In the genomic region with DNA sequence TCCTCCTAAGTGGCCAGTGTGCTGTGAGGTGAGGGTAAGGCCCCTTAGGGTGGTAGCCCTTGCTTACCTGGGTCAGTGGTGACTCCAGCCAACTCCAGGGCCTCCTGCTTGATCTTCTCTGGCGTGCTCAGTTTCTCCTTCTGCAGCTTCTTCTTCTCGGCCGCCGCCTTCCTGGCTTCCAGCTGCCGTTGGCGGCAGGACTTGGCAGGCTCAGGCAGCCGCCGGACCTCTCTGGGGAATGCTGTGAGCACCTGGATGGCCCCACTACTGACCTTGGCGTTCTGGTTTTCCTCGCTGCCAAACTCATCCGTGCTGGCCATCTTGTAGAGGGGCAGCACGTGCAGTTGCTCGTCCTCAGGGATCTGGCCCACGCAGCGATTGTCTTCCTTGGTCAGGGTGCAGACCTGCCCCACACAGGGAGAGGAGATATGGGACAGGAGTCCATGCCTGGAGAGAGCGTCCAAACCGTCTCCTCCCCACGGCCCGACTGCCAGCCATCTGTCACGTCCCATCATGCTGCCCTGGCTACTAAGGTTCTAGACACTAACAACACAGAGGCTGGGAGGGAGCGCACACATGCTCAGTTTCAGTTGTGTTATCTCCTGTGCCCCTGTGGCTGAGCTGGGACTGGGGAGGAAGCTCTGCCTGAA, we compare ENCODE assay signal across 22 mouse cellular contexts. TPM values are rescaled to one million over a fixed set of nuclear protein-coding genes. Genes with fewer than 3 reads are reported as not detected.
A peak's percentile ranks its signal among the peaks of the same experiment; 100 is the strongest.
DNase-seq lines count a peak whose midpoint lies in the region; TF ChIP-seq lines count a peak whose summit lies in the region.
"Had no signal": no experiment of that assay in that cellular context is flagged by ENCODE, and none has a peak within 500 bp of the region (broad histone marks: within the 10 kb centered on the region; RNA-seq: fewer than 3 reads in every experiment).

No protein-coding gene starts in this region.

- peak overlapping the region; percentile 18; the same call in 1 of the 2 replicates for H3K27ac ChIP-seq in layer of hippocampus, adult 2 months
- H3K27ac ChIP-seq: embryonic facial prominence, embryonic 10.5 days; forebrain, embryonic 15.5 days; heart, embryonic 13.5 days; hindbrain, postnatal 0 days; kidney, embryonic 15.5 days; liver, embryonic 15.5 days; lung, embryonic 15.5 days; midbrain, embryonic 15.5 days; neural tube, embryonic 13.5 days had no signal

- H3K4me3 ChIP-seq in layer of hippocampus, adult 2 months = no peak overlapping the region
- H3K4me3 ChIP-seq: embryonic facial prominence, embryonic 10.5 days; forebrain, embryonic 15.5 days; heart, embryonic 13.5 days; kidney, embryonic 15.5 days; liver, embryonic 15.5 days; lung, embryonic 15.5 days; midbrain, embryonic 15.5 days; neural tube, embryonic 13.5 days had no signal

- no peak for TF ChIP-seq CTCF in layer of hippocampus, adult 2 months (conservative IDR thresholded peaks at IDR 0.05)

- DNase-seq in adrenal gland, postnatal 10 days = peak; percentile 43
- no peak for DNase-seq in adrenal gland, adult 2 months
- DNase-seq in layer of hippocampus, adult 2 months (ENCODE audit: low spot score in 2 of 2) = no peak
- DNase-seq in layer of hippocampus, adult 8-10 months (ENCODE audit: low spot score in 2 of 2) = no peak
- DNase-seq in cerebellum, postnatal 14 days = peak; percentile 49 to 68
- DNase-seq in kidney, postnatal 4 days = no peak
- no peak for DNase-seq in retina, postnatal 1 day
- DNase-seq: adrenal gland, postnatal 25 days; heart, postnatal 14 days; left cerebral cortex, postnatal 4 days; liver; lung, postnatal 4 days; thymus, postnatal 25 days had no signal

RNA-seq across cellular contexts. Expression of a gene that starts 21.5 kb away (rescaled TPM):
- total RNA-seq in adrenal gland, postnatal 10 days (2021) = 100 to 1,000 TPM; 243 to 293 TPM
- total RNA-seq in adrenal gland, adult 2 months (2021) = 100 to 1,000 TPM; 204 to 358 TPM
- 303 and 351 TPM in 2 replicates for polyA plus RNA-seq in adrenal gland, adult 2 months (2012; rRNA removed)
- 10 to 100 TPM; 46.0 to 49.4 TPM for total RNA-seq in layer of hippocampus, adult 2 months (2021)
- total RNA-seq in layer of hippocampus, adult 8-10 months (2022) = 10 to 100 TPM; 33.5 to 55.4 (median 42.2) TPM

RNA-seq across cellular contexts. Expression of a gene that starts 44.6 kb away (rescaled TPM):
- total RNA-seq in adrenal gland, postnatal 10 days (2021) = 10 to 100 TPM; 66.1 to 71.9 TPM
- total RNA-seq in adrenal gland, adult 2 months (2021) = 10 to 100 TPM; 62.1 to 77.7 TPM
- polyA plus RNA-seq in adrenal gland, adult 2 months (2012; rRNA removed) = 44.4 and 52.1 TPM in 2 replicates
- total RNA-seq in layer of hippocampus, adult 2 months (2021) = 10 to 100 TPM; 16.2 to 22.2 TPM
- 10 to 100 TPM; 20.5 to 31.0 (median 26.1) TPM for total RNA-seq in layer of hippocampus, adult 8-10 months (2022)

RNA-seq across cellular contexts. Expression of a gene that starts 44.7 kb away (rescaled TPM):
- total RNA-seq in adrenal gland, postnatal 10 days (2021) = 10 to 100 TPM; 16.6 to 24.3 TPM
- total RNA-seq in adrenal gland, adult 2 months (2021) = 10 to 100 TPM; 17.8 to 30.8 TPM
- polyA plus RNA-seq in adrenal gland, adult 2 months (2012; rRNA removed) = 2.5 and 3.8 TPM in 2 replicates
- total RNA-seq in layer of hippocampus, adult 2 months (2021) = 1 to 10 TPM; 5.8 to 7.1 TPM
- 10 to 100 TPM in 1 of 4 experiments, 1 to 10 TPM in 3; 5.7 to 10.6 (median 9.5) TPM for total RNA-seq in layer of hippocampus, adult 8-10 months (2022)

Comparison
In these comparisons a context has a peak if more than half of its experiments do, and no peak if none do; other contexts are left out.
1. DNase-seq: peak in adrenal gland, postnatal 10 days (single experiment) and cerebellum, postnatal 14 days (2 of 2); none in adrenal gland, adult 2 months (single experiment), layer of hippocampus, adult 2 months (0 of 2), layer of hippocampus, adult 8-10 months (0 of 2), kidney, postnatal 4 days (0 of 2) and retina, postnatal 1 day (single experiment).